Mouse (Mus musculus): ENCODE measurements around the gene Lin7c.
A peak's percentile ranks its signal among the peaks of the same experiment; 100 is the strongest.

The Lin7c gene

GRCm38 (mm10) chr2:109917496-109918413 is 27.1 kb downstream of the Lin7c start, which contains the start of gene Lgr4:
Gene Lgr4 (plus strand): TSS chr2:109917647.
- peak; percentile 98 for DNase-seq

- DNase-seq = no peak
Observed at GRCm38 (mm10) chr2:109918592-109919262, 28.1 kb downstream of the Lin7c start.

GRCm38 (mm10) chr2:109920471-109920870 is 29.8 kb downstream of the Lin7c start:
- DNase-seq = no peak

GRCm38 (mm10) chr2:109921298-109922035 is 30.8 kb downstream of the Lin7c start:
- DNase-seq = no peak

- no peak for DNase-seq
Observed at GRCm38 (mm10) chr2:109922306-109922705, 31.7 kb downstream of the Lin7c start.

- DNase-seq = no peak
Observed at GRCm38 (mm10) chr2:109923031-109923430, 32.4 kb downstream of the Lin7c start.

GRCm38 (mm10) chr2:109923945-109924344 is 33.3 kb downstream of the Lin7c start:
- DNase-seq = no peak

GRCm38 (mm10) chr2:109926984-109927383 is 36.3 kb downstream of the Lin7c start:
- DNase-seq = no peak

GRCm38 (mm10) chr2:109927446-109927845 is 36.8 kb downstream of the Lin7c start:
- peak; percentile 47 for DNase-seq

- peak; percentile 85 for DNase-seq
Observed at GRCm38 (mm10) chr2:109927876-109928275, 37.2 kb downstream of the Lin7c start.

GRCm38 (mm10) chr2:109928791-109929190 is 38.1 kb downstream of the Lin7c start:
- DNase-seq = peak; percentile 84

- DNase-seq = no peak
Observed at GRCm38 (mm10) chr2:109929256-109929655, 38.6 kb downstream of the Lin7c start.

- no peak for DNase-seq
Observed at GRCm38 (mm10) chr2:109930366-109930765, 39.7 kb downstream of the Lin7c start.

GRCm38 (mm10) chr2:109930771-109931170 is 40.1 kb downstream of the Lin7c start:
- no peak for DNase-seq

GRCm38 (mm10) chr2:109931978-109932780 is 41.5 kb downstream of the Lin7c start:
- no peak for DNase-seq

- no peak for DNase-seq
Observed at GRCm38 (mm10) chr2:109933151-109933550, 42.5 kb downstream of the Lin7c start.

GRCm38 (mm10) chr2:109934086-109934485 is 43.4 kb downstream of the Lin7c start:
- DNase-seq = no peak

GRCm38 (mm10) chr2:109935194-109935593 is 44.5 kb downstream of the Lin7c start:
- DNase-seq = no peak

- DNase-seq = no peak
Observed at GRCm38 (mm10) chr2:109935754-109936409, 45.2 kb downstream of the Lin7c start.

- DNase-seq = no peak
Observed at GRCm38 (mm10) chr2:109936410-109936755, 45.7 kb downstream of the Lin7c start.

GRCm38 (mm10) chr2:109941973-109942444 is 51.4 kb downstream of the Lin7c start:
- DNase-seq = no peak

Measured in cerebellum, adult 9-10 months (tissue).